Mouse (Mus musculus) forebrain, embryonic 16.5 days (tissue): ENCODE data around the gene Tubb5. TPM values are rescaled to one million over a fixed set of nuclear protein-coding genes. Genes with fewer than 3 reads are reported as not detected.
A peak's percentile ranks its signal among the peaks of the same experiment; 100 is the strongest.

Experiments
- ATAC-seq: fragments of 200-750 bp; cut with Nextera tagmentation; 2 replicates; pipeline ENCODE4 v1.8.0; 2017; ENCODE audit warnings: mild to moderate bottlenecking, moderate library complexity
- H3K27ac ChIP-seq: fragments of 300-500 bp; sonication (generic); 2 replicates; pipeline ENCODE4 v1.5.1; 2014; ENCODE audit warnings: low read length, control low read depth
- H3K27me3 ChIP-seq: fragments of 300-500 bp; sonication (generic); replicated peaks from 2 replicates; pipeline ENCODE4 v1.6.1; 2014; ENCODE audit warnings: low read length; ENCODE audit not compliant: control insufficient read depth, insufficient read depth
- H3K36me3 ChIP-seq: fragments of 300-500 bp; sonication (generic); 2 replicates; pipeline ENCODE4 v1.6.1; 2014; ENCODE audit not compliant: control insufficient read depth, insufficient read depth
- H3K4me1 ChIP-seq: fragments of 300-500 bp; sonication (generic); replicated peaks from 2 replicates; pipeline ENCODE4 v1.6.1; 2014; ENCODE audit warnings: low read length; ENCODE audit not compliant: control insufficient read depth, insufficient read depth
- H3K4me2 ChIP-seq: fragments of 300-500 bp; sonication (generic); 2 replicates; pipeline ENCODE4 v1.6.1; 2014; ENCODE audit warnings: mild to moderate bottlenecking, low read length, control low read depth
- H3K4me3 ChIP-seq: fragments of 300-500 bp; sonication (generic); replicated peaks from 2 replicates; pipeline ENCODE4 v1.5.1; 2014; ENCODE audit warnings: mild to moderate bottlenecking, low read length, control low read depth
- H3K9ac ChIP-seq: fragments of 300-500 bp; sonication (generic); replicated peaks from 2 replicates; pipeline ENCODE4 v1.6.1; 2014; ENCODE audit warnings: low read depth, low read length, control low read depth
- H3K9me3 ChIP-seq: fragments of 300-500 bp; sonication (generic); 2 replicates; pipeline ENCODE4 v1.6.1; 2016; ENCODE audit warnings: low read length; ENCODE audit not compliant: control insufficient read depth
- WGBS: fragments of 180-500 bp; shearing (Covaris S2); extraction: QIAGEN DNeasy Blood & Tissue Kit; methylation state at CpG from one replicate; pipeline ENCODE4 v1.1.7; 2014; 5-methylcytosine and 5-hydroxymethylcytosine counted together
- polyA plus RNA-seq: library from polyadenylated mRNA; unstranded; fragments of >200 nt; fragmentation: Nextera tagmentation; extraction: Ambion mirVana; gene quantifications from 2 replicates; pipeline ENCODE4 v1.2.1, GENCODE M21; 2015

Tubb5 gene
- polyA plus RNA-seq, 1 experiment from 2014 or later = 1,979 TPM

- no peak for ATAC-seq
- Histone ChIP-seq H3K9me3 (no peaks in the 10 kb centered on the region), H3K4me1 (peaks cover 47% of the 10 kb centered on the region), H3K27ac (peak overlapping the region; percentile 97), H3K9ac (peak overlapping the region; percentile 87), H3K36me3 (no peaks in the 10 kb centered on the region), H3K4me2 (peak overlapping the region; percentile 93), H3K4me3 (peak overlapping the region; percentile 83), H3K27me3 (no peaks in the 10 kb centered on the region)
- 26% methylated on average over 10 of the region's 10 CpGs for WGBS
Observed at GRCm38 (mm10) chr17:35864832-35865353, 26.8 kb upstream of the Tubb5 start.

- Histone ChIP-seq H3K4me3 (peak within 1 kb of the TSS; percentile 89), H3K36me3 (peaks cover 11% of the 10 kb centered on the region)
- under 1% methylated on average over 47 of the region's 47 CpGs for WGBS
Observed at GRCm38 (mm10) chr17:35861198-35861857, 23.2 kb upstream of the Tubb5 start, which contains the start of gene Nrm. Gene Nrm, plus strand, starts transcription at chr17:35861318.

GRCm38 (mm10) chr17:35860831-35861197 lies 22.7 kb upstream of the Tubb5 start:
- peaks cover 11% of the 10 kb centered on the region for H3K36me3 ChIP-seq
- peak overlapping the region; percentile 89 for H3K4me3 ChIP-seq
- H3K27me3 ChIP-seq = no peaks in the 10 kb centered on the region
- no peaks in the 10 kb centered on the region for H3K9me3 ChIP-seq
- H3K4me1 ChIP-seq = peaks cover 17% of the 10 kb centered on the region
- WGBS = 7% methylated on average over 12 of the region's 12 CpGs
- ATAC-seq = 0 out of 2 replicates have a peak, but pooled peaks have one; percentile 1
- peak overlapping the region; percentile 97 for H3K27ac ChIP-seq
- H3K4me2 ChIP-seq = peak overlapping the region; percentile 74
- H3K9ac ChIP-seq = peak overlapping the region; percentile 83

More at GRCm38 (mm10) chr17:35861198-35861857, 23.2 kb upstream of the Tubb5 start, which contains the start of gene Nrm:
- H3K27me3 ChIP-seq = no peaks in the 10 kb centered on the region
- peak; percentile 95 for ATAC-seq
- H3K9me3 ChIP-seq = no peaks in the 10 kb centered on the region
- H3K4me2 ChIP-seq = peak within 1 kb of the TSS; percentile 74
- peak within 1 kb of the TSS; percentile 97 for H3K27ac ChIP-seq
- peaks cover 17% of the 10 kb centered on the region for H3K4me1 ChIP-seq
- peak within 1 kb of the TSS; percentile 83 for H3K9ac ChIP-seq

- peaks cover 11% of the 10 kb centered on the region for H3K36me3 ChIP-seq
- H3K4me2 ChIP-seq = no peak overlapping the region
- H3K4me3 ChIP-seq = no peak overlapping the region
- H3K4me1 ChIP-seq = peaks cover 13% of the 10 kb centered on the region
- no peak overlapping the region for H3K9ac ChIP-seq
- 68% methylated on average over 2 of the region's 2 CpGs for WGBS
- H3K27me3 ChIP-seq = no peaks in the 10 kb centered on the region
- H3K9me3 ChIP-seq = no peaks in the 10 kb centered on the region
- ATAC-seq = no peak
- H3K27ac ChIP-seq = no peak overlapping the region
Observed at GRCm38 (mm10) chr17:35859835-35860234, 21.7 kb upstream of the Tubb5 start.

GRCm38 (mm10) chr17:35859371-35859770 lies 21.3 kb upstream of the Tubb5 start:
- no peak overlapping the region for H3K4me3 ChIP-seq
- no peak overlapping the region for H3K9ac ChIP-seq
- no peaks in the 10 kb centered on the region for H3K27me3 ChIP-seq
- 95% methylated on average over 1 of the region's 1 CpGs for WGBS
- H3K36me3 ChIP-seq = peaks cover 11% of the 10 kb centered on the region
- ATAC-seq = no peak
- peaks cover 8% of the 10 kb centered on the region for H3K4me1 ChIP-seq
- no peak overlapping the region for H3K27ac ChIP-seq
- no peak overlapping the region for H3K4me2 ChIP-seq
- H3K9me3 ChIP-seq = no peaks in the 10 kb centered on the region

GRCm38 (mm10) chr17:35850974-35851373 lies 12.9 kb upstream of the Tubb5 start:
- Histone ChIP-seq H3K4me2 (no peak overlapping the region), H3K27ac (no peak overlapping the region), H3K36me3 (peaks cover 37% of the 10 kb centered on the region), H3K9ac (no peak overlapping the region), H3K9me3 (no peaks in the 10 kb centered on the region), H3K4me1 (no peaks in the 10 kb centered on the region), H3K27me3 (no peaks in the 10 kb centered on the region), H3K4me3 (no peak overlapping the region)
- WGBS = 90% methylated on average over 3 of the region's 3 CpGs
- no peak for ATAC-seq

GRCm38 (mm10) chr17:35848112-35848511 lies 10.0 kb upstream of the Tubb5 start:
- no peak overlapping the region for H3K27ac ChIP-seq
- no peak overlapping the region for H3K4me2 ChIP-seq
- no peaks in the 10 kb centered on the region for H3K27me3 ChIP-seq
- no peak overlapping the region for H3K9ac ChIP-seq
- no peak overlapping the region for H3K4me3 ChIP-seq
- no peaks in the 10 kb centered on the region for H3K9me3 ChIP-seq
- H3K36me3 ChIP-seq = peaks cover 39% of the 10 kb centered on the region
- 79% methylated on average over 1 of the region's 1 CpGs for WGBS
- no peaks in the 10 kb centered on the region for H3K4me1 ChIP-seq
- ATAC-seq = no peak

GRCm38 (mm10) chr17:35843514-35843913 lies 5.4 kb upstream of the Tubb5 start:
- H3K27ac ChIP-seq = no peak overlapping the region
- no peak for ATAC-seq
- no peak overlapping the region for H3K4me2 ChIP-seq
- no peak overlapping the region for H3K4me3 ChIP-seq
- WGBS = 96% methylated on average over 3 of the region's 3 CpGs
- no peaks in the 10 kb centered on the region for H3K9me3 ChIP-seq
- no peak overlapping the region for H3K9ac ChIP-seq
- H3K27me3 ChIP-seq = no peaks in the 10 kb centered on the region
- peaks cover 23% of the 10 kb centered on the region for H3K4me1 ChIP-seq
- H3K36me3 ChIP-seq = peaks cover 16% of the 10 kb centered on the region

- WGBS = 21% methylated on average over 11 of the region's 11 CpGs
- Histone ChIP-seq H3K27ac (peak overlapping the region; percentile 80), H3K9ac (peak overlapping the region; percentile 65), H3K4me1 (peaks cover 23% of the 10 kb centered on the region), H3K27me3 (no peaks in the 10 kb centered on the region), H3K4me3 (peak overlapping the region; percentile 69), H3K36me3 (peaks cover 10% of the 10 kb centered on the region), H3K9me3 (no peaks in the 10 kb centered on the region), H3K4me2 (peak overlapping the region; percentile 82)
- no peak for ATAC-seq
Observed at GRCm38 (mm10) chr17:35842006-35842405, 3.9 kb upstream of the Tubb5 start.
